Mouse (Mus musculus) induced T-regulatory cell, adult 2 months (primary cell): Measurements from ENCODE around the gene Olfr140.

Source experiments
- DNase-seq: peaks from one replicate; pipeline ENCODE4 v3.0.0-alpha.2; 2012; ENCODE audit warnings: low read depth

Gene Olfr140

DNA sequence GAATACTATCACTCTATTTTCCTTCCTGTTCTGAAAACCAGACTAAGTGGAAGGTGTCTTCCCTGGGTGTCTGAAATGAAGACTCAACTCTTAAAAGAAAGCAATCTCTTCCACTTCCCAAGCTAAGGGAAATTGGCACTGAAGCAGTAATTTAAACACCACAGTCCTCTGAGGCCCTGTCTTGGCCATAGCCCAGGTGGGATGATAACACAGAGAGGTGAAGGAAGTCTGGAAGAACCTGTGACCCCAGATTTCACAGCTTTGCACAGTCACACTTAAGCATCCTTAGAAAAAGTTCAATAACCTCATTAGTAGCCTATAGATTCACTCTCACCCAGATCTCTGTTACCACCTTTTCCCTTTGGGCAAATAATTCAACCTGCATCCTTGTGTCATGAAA is at the start of gene Olfr140:
TSS of gene Olfr140 (minus strand) at position 101 of the 400 bp plus-strand sequence.
- no peak for DNase-seq

GRCm38 (mm10) chr2:90070065-90070464 is 6.7 kb upstream of the Olfr140 start:
- DNase-seq = no peak

- no peak for DNase-seq
These were observed 28.4 kb downstream of the Olfr140 start, which contains the start of gene Olfr1265 for GRCm38 (mm10) chr2:90035037-90035436. Gene Olfr1265, plus strand, starts transcription at chr2:90035337.

DNA sequence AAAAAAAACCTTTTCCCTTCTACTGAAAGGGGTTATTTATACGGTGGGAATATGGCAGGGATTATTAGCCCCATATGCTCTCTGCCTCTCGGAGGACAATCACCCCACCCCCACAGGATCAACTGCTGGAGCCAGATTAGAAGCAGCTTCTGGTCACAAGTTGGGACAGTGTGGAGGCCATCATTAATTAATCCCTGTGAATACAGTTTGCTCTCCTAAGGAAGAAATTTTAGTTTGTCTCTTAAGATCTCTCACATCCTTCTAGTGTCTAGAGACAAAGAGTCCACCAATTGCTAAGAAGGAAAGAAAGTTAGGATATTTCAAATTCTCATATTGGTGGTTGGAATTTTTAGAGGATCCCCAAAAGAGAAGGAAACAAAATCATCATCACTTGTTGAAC is 37.9 kb downstream of the Olfr140 start, which contains the start of gene Olfr1264:
TSS of gene Olfr1264 (minus strand) at position 101 of the 400 bp plus-strand sequence.
- DNase-seq = no peak

DNA sequence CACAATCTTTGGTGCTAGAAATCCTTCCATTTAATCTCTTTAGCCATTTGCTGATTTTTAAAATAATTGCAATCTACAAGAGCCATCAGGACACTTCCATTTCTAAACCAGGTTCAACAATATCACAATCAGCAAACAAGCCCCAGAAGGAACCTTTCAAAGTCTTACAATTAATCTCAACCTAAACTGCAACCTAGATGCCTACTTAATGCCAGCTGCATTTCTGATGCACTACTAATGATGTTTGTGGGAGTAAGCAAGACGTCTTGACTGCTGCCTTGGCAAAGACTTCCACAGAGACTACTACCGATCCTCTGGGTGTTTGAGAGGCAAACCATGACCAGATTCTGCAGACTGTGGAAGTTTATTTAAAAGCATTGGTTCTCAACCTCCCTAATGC is 51.6 kb downstream of the Olfr140 start, which contains the start of gene Olfr1263:
TSS of gene Olfr1263 (plus strand) at position 301 of the 400 bp plus-strand sequence.
- DNase-seq = no peak

GRCm38 (mm10) chr2:89999845-90000244 is 63.5 kb downstream of the Olfr140 start, which contains the start of gene Olfr1262:
Gene Olfr1262, plus strand, starts transcription at chr2:90000145.
- no peak for DNase-seq
